Mouse (Mus musculus): ENCODE data around the gene Tmtc2. TPM values are rescaled to one million over a fixed set of nuclear protein-coding genes. Genes with fewer than 3 reads are reported as not detected.

Tmtc2 gene
- total RNA-seq, 2 experiments from 2014 or later, result 3.3 to 3.8 TPM

DNA sequence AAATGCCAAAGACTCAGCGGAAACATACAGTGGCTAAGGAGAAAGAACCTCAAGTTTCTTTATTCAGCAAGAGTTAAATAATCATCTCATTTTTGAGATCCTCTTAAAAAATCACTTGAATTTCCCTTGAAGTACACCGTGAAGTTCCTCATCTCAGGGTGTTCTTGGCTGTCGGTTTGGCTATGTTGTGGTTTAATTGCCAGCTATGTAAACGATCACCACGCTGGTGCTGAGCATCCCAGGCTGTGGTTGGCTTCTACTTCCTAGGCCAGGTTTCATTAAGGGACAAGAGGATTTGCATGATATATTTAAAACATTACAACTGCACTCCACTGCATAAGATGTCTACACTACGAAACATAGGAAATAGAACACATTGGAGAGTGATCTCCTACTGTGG lies 348.5 kb downstream of the Tmtc2 start:
- intact Hi-C loops (cut with DNase I), result no loop called here
- no peak for DNase-seq (ENCODE audit: low spot score)

DNA sequence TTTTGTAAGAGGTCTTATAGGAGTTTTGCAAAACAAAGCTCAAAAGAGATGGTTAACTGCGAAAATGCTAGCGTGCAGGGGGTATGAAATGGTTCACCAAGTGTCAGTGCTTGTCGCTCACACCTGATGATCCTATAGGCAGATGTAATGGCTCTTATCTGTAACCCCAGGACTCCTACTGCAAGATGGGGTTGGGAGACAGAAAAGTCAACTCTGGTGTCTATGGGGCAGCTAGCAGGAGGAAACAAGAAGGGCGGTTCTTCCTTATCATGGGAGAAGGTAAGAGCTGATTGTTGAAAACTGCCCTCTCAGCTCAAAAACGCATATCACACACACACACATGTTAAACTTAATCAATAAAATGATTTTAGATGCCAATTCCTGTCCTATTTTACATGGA lies 351.3 kb downstream of the Tmtc2 start:
- intact Hi-C loops (cut with DNase I), result no loop called here
- DNase-seq (ENCODE audit: low spot score), result no peak

- intact Hi-C loops (cut with DNase I), result no loop called here
- DNase-seq (ENCODE audit: low spot score), result no peak
Measured at GRCm38 (mm10) chr10:105201491-105201890, 372.8 kb downstream of the Tmtc2 start.

GRCm38 (mm10) chr10:105200678-105201077 lies 373.6 kb downstream of the Tmtc2 start:
- DNase-seq (ENCODE audit: low spot score), result no peak
- intact Hi-C loops (cut with DNase I), result no loop called here

DNA sequence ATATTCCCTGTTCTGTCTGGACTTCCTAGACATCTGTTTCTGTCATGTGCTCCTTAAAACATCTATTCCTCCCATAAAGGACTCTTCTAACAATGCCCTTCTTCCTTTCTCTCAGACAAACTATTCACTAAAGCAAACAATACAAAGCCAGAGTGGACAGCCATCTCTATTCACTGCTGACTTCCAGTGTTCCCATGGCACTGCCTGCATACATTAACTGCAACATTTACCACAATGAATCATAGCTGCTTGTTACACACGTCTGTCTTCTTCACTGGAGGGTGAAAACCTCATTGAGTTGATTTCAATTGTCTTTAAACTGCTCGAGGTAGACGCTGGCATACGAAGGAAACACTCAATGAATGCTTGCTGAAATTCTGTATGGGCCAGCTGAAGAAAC lies 374.2 kb downstream of the Tmtc2 start:
- intact Hi-C loops (cut with DNase I), result no loop called here
- no peak for DNase-seq (ENCODE audit: low spot score)

- no peak for DNase-seq (ENCODE audit: low spot score)
Measured at GRCm38 (mm10) chr10:105199515-105199914, 374.7 kb downstream of the Tmtc2 start.

DNA sequence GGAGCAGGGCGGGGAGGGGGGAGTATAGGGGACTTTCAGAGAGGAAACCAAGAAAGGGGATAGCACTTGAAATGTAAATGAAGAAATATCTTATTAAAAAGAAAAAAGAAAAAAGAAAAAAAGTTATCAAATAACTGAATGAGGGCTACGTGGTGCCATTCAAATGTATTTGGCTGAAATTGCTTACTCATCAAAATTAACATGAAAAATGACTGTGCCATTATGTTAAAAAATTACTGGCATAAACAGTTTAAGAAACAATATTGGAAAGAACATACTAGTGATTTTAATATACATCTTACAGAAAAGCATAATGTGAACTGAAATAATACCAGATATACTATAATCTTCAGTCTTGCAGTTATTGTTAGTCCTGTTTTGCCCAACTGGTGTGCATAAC lies 378.9 kb downstream of the Tmtc2 start:
- DNase-seq (ENCODE audit: low spot score), result no peak
- intact Hi-C loops (cut with DNase I), result no loop called here

More at GRCm38 (mm10) chr10:105199515-105199914, 374.7 kb downstream of the Tmtc2 start:
- intact Hi-C loops (cut with DNase I), result no loop called here

- DNase-seq (ENCODE audit: low spot score), result no peak
- intact Hi-C loops (cut with DNase I), result no loop called here
Measured at GRCm38 (mm10) chr10:105193756-105194460, 380.3 kb downstream of the Tmtc2 start.

DNA sequence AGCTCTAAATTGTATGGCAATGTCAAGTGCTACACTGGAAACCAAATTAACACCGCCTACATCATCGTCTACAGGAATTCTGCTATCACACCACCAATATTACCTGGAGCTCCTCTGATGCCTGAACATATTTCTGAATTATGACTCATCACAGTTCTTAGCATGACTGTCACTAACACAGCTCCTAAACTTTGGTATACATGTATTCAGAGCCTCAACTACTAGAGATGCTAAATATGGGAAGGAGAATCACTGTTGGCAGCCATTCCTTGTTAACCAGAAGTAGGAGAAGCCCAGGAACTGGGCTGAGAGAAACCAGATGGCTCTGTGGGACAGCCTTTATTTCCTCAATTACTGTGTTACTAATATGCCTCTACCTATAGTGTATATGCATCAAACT lies 382.2 kb downstream of the Tmtc2 start:
- intact Hi-C loops (cut with DNase I), result no loop called here
- DNase-seq (ENCODE audit: low spot score), result no peak

DNA sequence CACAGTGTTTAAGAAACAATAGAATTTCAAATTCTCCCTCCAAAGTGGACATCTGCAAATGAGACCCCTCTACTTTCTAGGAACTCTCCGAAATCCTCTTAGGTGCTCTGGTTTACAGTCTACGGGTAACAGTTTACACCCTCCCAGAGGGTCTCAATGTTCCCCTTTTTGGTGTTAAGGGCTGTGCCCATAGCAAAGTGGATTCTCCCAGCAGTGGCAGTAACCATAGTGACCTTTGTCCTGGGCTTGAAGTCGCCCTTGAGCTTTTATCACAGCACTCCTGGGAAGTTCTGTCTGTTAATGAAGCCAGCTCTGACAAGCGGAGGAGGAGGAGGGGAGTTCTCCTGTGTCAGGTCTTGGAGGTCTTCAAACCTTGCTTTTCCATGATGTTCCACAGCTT lies 384.5 kb downstream of the Tmtc2 start:
- intact Hi-C loops (cut with DNase I), result no loop called here
- no peak for DNase-seq (ENCODE audit: low spot score)

DNA sequence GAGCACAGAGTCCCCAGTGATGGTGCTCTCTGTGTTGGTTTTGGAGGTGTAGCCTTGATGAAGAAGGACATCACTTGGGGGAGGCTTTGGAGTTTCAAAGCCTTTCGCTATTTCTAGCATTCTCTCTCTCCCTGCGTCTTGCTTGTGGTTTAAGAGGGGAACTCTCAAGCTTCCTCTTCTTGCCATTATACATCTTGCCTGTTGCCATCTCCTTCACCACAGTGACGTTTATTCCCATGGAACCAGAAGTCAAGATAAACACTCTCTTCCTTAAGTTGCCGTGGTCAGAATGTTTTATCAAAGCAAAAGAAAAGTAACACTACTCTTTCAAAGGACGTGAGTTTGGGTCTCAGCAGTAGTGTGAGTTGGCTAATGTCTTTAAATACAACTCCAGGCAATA lies 387.6 kb downstream of the Tmtc2 start:
- no peak for DNase-seq (ENCODE audit: low spot score)
- intact Hi-C loops (cut with DNase I), result no loop called here

DNA sequence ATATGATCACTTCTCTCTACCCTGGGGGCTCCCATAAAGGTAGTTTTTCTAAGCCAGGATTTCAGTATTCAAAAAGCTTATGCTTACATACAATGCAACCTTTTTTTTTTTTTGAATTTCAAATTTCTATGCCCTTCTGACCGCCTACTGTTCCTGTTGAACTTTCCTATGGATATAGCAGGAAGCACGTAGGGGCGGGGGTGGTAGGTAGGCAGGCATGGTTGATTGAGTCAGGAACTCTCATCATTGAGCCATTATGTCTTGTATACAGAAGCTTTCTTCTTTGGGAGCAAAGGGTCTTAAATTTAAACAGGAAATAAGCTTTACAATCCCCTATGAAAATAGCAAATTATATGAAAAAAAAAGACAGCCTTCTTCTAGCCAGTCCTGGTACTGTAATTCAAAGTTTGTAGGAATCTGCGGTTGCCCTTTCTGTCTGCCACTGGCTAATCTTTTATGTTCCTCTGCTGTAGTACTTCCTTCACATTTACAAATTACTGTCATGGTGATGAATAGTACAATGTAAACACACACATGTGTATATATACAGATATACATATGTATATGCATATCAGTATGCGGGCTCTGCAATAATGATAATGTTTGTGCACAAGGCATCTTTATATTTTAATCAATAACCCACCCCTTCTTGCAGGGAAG lies 405.7 kb downstream of the Tmtc2 start:
- intact Hi-C loops (cut with DNase I), result no loop called here
- DNase-seq (ENCODE audit: low spot score), result no peak

DNA sequence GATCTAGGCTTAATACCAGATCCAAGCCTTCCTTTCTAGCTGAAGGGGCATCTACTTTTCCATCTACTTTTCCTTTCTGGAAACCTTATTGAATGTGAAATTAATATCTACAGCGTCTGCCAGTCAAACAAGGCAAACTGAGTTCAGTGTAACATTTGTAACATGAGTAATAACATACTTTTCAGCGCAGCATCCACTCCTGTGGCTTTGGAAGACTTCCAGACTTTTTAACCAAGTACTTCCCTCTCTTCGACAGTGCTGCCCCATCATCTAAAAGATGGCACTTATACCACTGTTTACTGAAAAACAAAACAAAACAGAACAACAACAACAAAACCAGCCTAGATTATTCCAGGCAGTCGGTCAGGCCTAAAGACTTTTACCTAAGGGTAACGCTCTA lies 409.0 kb downstream of the Tmtc2 start:
- DNase-seq (ENCODE audit: low spot score), result no peak
- intact Hi-C loops (cut with DNase I), result no loop called here

GRCm38 (mm10) chr10:105153789-105154188 lies 420.5 kb downstream of the Tmtc2 start:
- no peak for DNase-seq (ENCODE audit: low spot score)
- intact Hi-C loops (cut with DNase I), result no loop called here

GRCm38 (mm10) chr10:105144382-105144781 lies 429.9 kb downstream of the Tmtc2 start:
- intact Hi-C loops (cut with DNase I), result loop anchor here (5.0 kb wide), 1 partner anchor 433 kb away; no protein-coding TSS in a partner anchor
- DNase-seq (ENCODE audit: low spot score), result no peak

DNA sequence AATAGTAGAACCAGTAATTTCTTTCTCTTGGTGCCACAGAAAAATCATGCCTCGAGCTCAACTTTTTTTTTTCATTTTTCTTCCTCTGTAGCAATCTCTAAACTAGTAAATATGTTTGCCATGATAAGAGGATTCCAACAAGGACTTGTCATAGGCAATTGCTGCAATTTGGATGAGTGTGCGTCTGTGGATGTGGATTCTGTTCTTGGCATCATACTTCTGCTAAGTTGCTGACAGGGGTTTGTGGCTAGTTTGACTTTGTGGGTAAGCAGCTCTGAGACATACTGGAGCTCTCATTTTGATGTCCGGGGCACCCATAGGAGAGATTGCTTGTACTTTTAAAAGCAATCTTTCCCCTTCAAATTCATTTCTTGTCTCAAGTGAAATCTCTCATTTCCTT lies 432.1 kb downstream of the Tmtc2 start:
- intact Hi-C loops (cut with DNase I), result loop anchor here (5.0 kb wide), 1 partner anchor 435 kb away; no protein-coding TSS in a partner anchor

More for the DNA sequence above, 432.1 kb downstream of the Tmtc2 start:
- DNase-seq (ENCODE audit: low spot score), result no peak

All from heart, postnatal 25 days (tissue).